Mouse (Mus musculus) cortical plate, adult 2 months (tissue): Measurements from ENCODE around the gene Ppp1r3f. TPM values are rescaled to one million over a fixed set of nuclear protein-coding genes. Genes with fewer than 3 reads are reported as not detected.

ENCODE experiments used
- H3K27ac ChIP-seq: fragments of 200-500 bp; 2 replicates; pipeline ENCODE4 v1.5.1; 2012; ENCODE audit warnings: low read length, control low read depth, inconsistent platforms; ENCODE audit not compliant: insufficient read depth
- H3K4me1 ChIP-seq: fragments of 200-500 bp; 2 replicates; pipeline ENCODE4 v1.6.1; 2011; ENCODE audit warnings: low read length; ENCODE audit not compliant: control insufficient read depth, insufficient read depth
- H3K4me3 ChIP-seq: fragments of 200-500 bp; 2 replicates; pipeline ENCODE4 v1.5.1; 2011; ENCODE audit warnings: mild to moderate bottlenecking, low read length, control low read depth; ENCODE audit not compliant: insufficient read depth
- CTCF ChIP-seq: fragments of 200-500 bp; IDR thresholded peaks from 2 replicates; pipeline ENCODE4 v1.5.1; 2011; ENCODE audit warnings: mild to moderate bottlenecking, control low read depth, low read length; ENCODE audit not compliant: insufficient read depth; ENCODE audit errors: extremely low read depth
- POLR2A ChIP-seq: fragments of 200-500 bp; IDR thresholded peaks from 2 replicates; pipeline ENCODE4 v1.6.1; 2011; ENCODE audit warnings: mild to moderate bottlenecking, low read length, control low read depth; ENCODE audit not compliant: insufficient read depth; ENCODE audit errors: extremely low read depth
- polyA plus RNA-seq: library from polyadenylated mRNA; depleted of rRNA; stranded (reverse); fragments of >200 nt; gene quantifications from 2 replicates; pipeline ENCODE4 v1.2.3, GENCODE M21; 2012

Ppp1r3f gene
- polyA plus RNA-seq, 1 experiment, result 13.9 TPM

- Histone ChIP-seq H3K4me1 (no peaks in the 10 kb centered on the region), H3K4me3 (no peak overlapping the region), H3K27ac (no peak overlapping the region)
- TF ChIP-seq POLR2A (no peak), CTCF (no peak)
These were observed 12.3 kb upstream of the Ppp1r3f start for GRCm38 (mm10) chrX:7586356-7586755.

- TF ChIP-seq CTCF, result no peak
- no peak for TF ChIP-seq POLR2A
- Histone ChIP-seq H3K4me3 (no peak overlapping the region), H3K27ac (no peak overlapping the region), H3K4me1 (no peaks in the 10 kb centered on the region)
These were observed 9.8 kb upstream of the Ppp1r3f start for GRCm38 (mm10) chrX:7583881-7584280.

- no peaks in the 10 kb centered on the region for H3K4me1 ChIP-seq
- H3K27ac ChIP-seq, result no peak overlapping the region
- TF ChIP-seq CTCF, result no peak
- no peak for TF ChIP-seq POLR2A
- H3K4me3 ChIP-seq, result no peak overlapping the region
These were observed 7.1 kb upstream of the Ppp1r3f start for GRCm38 (mm10) chrX:7581151-7581550.

GRCm38 (mm10) chrX:7574885-7575231 lies 775 bp upstream of the Ppp1r3f start:
- TF ChIP-seq CTCF (no peak), POLR2A (no peak)
- Histone ChIP-seq H3K27ac (no peak overlapping the region; the same call in 1 of the 2 replicates), H3K4me3 (peak overlapping the region; percentile 55)

GRCm38 (mm10) chrX:7573176-7574086 lies 652 bp downstream of the Ppp1r3f start, which contains the start of gene Foxp3:
TSS of gene Foxp3 (plus strand) at chrX:7573644.
- Histone ChIP-seq H3K4me3 (peak within 1 kb of the TSS; percentile 55), H3K4me1 (peaks cover 5% of the 10 kb centered on the region; the same call in 1 of the 2 replicates), H3K27ac (peak within 1 kb of the TSS; percentile 91)
- TF ChIP-seq POLR2A (no peak), CTCF (no peak)

More at GRCm38 (mm10) chrX:7574885-7575231, 775 bp upstream of the Ppp1r3f start:
- peaks cover 5% of the 10 kb centered on the region; the same call in 1 of the 2 replicates for H3K4me1 ChIP-seq

- H3K4me1 ChIP-seq, result peaks cover 5% of the 10 kb centered on the region; the same call in 1 of the 2 replicates
- H3K27ac ChIP-seq, result no peak overlapping the region
- H3K4me3 ChIP-seq, result no peak overlapping the region
- TF ChIP-seq CTCF (no peak), POLR2A (no peak)
These were observed 1.6 kb downstream of the Ppp1r3f start for GRCm38 (mm10) chrX:7572466-7572865.

- TF ChIP-seq POLR2A (no peak), CTCF (no peak)
- no peak overlapping the region for H3K27ac ChIP-seq
These were observed 2.4 kb downstream of the Ppp1r3f start for GRCm38 (mm10) chrX:7571565-7572136.

GRCm38 (mm10) chrX:7570481-7571175 lies 3.5 kb downstream of the Ppp1r3f start:
- peaks cover 5% of the 10 kb centered on the region; the same call in 1 of the 2 replicates for H3K4me1 ChIP-seq
- TF ChIP-seq CTCF (no peak), POLR2A (no peak)
- H3K27ac ChIP-seq, result no peak overlapping the region

More at GRCm38 (mm10) chrX:7571565-7572136, 2.4 kb downstream of the Ppp1r3f start:
- H3K4me3 ChIP-seq, result no peak overlapping the region
- H3K4me1 ChIP-seq, result peaks cover 5% of the 10 kb centered on the region; the same call in 1 of the 2 replicates

GRCm38 (mm10) chrX:7567491-7567890 lies 6.6 kb downstream of the Ppp1r3f start:
- TF ChIP-seq POLR2A, result no peak
- no peak for TF ChIP-seq CTCF
- Histone ChIP-seq H3K4me1 (peaks cover 1% of the 10 kb centered on the region; the same call in 1 of the 2 replicates), H3K27ac (no peak overlapping the region), H3K4me3 (no peak overlapping the region)

More at GRCm38 (mm10) chrX:7570481-7571175, 3.5 kb downstream of the Ppp1r3f start:
- H3K4me3 ChIP-seq, result no peak overlapping the region

GRCm38 (mm10) chrX:7566352-7566751 lies 7.7 kb downstream of the Ppp1r3f start:
- Histone ChIP-seq H3K27ac (no peak overlapping the region), H3K4me1 (no peaks in the 10 kb centered on the region), H3K4me3 (no peak overlapping the region)
- no peak for TF ChIP-seq CTCF
- no peak for TF ChIP-seq POLR2A
